Mouse (Mus musculus) liver, embryonic 14.5 days (tissue): ENCODE results near the gene Dpep2nb.

Experiments
- CTCF ChIP-seq: IDR thresholded peaks from 2 replicates; pipeline ENCODE4 v1.5.1; 2016; ENCODE audit warnings: antibody characterized with exemption, low read depth, control low read depth
- EP300 ChIP-seq: IDR thresholded peaks from 2 replicates; pipeline ENCODE4 v1.6.1; 2016; ENCODE audit warnings: antibody characterized with exemption, low read depth

DNA sequence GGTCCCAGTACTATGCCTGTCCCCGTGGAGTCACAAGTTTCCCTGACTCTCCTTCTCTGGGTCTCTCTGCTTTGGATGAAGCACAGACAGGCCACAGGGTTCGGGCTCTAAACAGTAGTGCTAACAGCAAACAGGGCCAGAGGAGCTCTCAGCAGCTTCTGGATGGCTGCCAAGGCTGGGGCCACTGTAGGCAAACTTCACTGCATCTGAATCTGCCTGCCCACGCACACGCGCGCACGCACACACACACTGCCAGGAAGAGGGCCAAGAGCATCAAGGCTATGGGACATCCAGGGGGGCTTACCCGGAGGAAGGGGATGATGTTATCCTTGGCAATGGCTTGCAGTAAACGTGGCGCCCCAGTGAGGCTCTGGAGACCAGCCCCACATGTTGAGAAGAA, 56.4 kb downstream of the Dpep2nb start:
- no peak for TF ChIP-seq EP300
- no peak for TF ChIP-seq CTCF
